Mouse (Mus musculus): ENCODE measurements at regions not wholly inside any gene's neighbourhood (a gene's known extent, or its start where the extent isn't known, plus 50 kb on each side); places are given as distances from the start of the nearest gene placed in this dataset.

DNA sequence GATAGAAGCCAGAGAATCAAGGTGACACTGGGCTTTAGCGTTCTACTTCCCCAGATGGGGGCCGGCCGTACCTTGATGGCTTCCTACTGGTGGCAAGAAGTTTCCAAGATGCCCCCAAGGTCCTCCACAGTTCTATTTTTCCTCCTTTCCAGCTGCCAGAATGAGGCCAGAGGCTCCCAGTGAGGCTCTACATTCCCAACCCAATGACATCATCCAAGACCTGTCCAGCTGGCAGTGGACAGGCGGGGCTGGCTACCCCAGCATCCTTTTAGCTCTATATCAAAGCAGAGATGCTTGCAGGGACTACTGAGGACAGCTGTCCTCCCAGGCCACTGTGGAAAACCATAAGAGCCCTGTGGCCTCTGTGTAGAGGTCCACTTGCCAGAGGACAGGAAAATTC lies 53.8 kb upstream of the Stx16 start:
- 94% methylated on average over 4 of the region's 4 CpGs for WGBS
- Histone ChIP-seq H3K27ac (no peak overlapping the region), H3K36me3 (replicated peaks) (no peaks in the 10 kb centered on the region), H3K9me3 (no peaks in the 10 kb centered on the region), H3K4me1 (peaks cover 13% of the 10 kb centered on the region; the same call in 1 of the 2 replicates), H3K27me3 (ENCODE audit: poor library complexity, severe bottlenecking) (no peaks in the 10 kb centered on the region), H3K4me3 (no peak overlapping the region)
- peak; percentile 12 for DNase-seq (ENCODE audit: extremely low spot score, low spot score)

DNA sequence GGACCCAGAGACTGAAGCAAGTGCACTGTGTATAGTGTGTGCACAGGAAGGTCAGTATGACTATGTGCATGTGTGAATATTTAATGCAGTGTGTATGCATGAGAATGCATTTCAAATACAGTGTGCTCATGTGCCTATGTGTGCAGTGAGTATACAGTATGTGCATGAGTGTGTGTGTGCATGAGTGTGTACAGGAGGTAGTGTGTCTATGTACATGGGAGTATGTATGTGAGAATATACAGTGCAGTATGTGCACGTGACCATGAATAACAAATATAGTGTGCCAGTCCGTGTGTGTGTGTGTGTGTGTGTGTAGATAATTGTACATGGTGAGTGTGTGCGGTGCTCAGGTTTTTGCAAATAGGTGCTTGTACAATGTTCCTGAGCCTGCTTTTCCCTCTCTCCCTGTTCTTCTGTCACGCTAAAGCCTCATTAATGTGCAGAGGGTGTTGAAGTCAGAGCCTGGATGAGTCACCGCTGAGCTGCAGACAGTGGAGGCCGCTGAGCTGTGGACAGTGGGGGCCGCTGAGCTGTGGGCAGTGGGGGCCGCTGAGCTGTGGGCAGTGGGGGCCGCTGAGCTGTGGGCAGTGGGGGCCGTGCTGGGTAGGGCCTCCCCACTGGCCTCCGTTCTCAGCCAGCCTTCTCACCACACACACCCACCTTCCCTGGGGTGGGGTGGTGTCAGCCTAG lies 50.8 kb upstream of the Stx16 start:
- Histone ChIP-seq H3K27me3 (ENCODE audit: poor library complexity, severe bottlenecking) (no peaks in the 10 kb centered on the region), H3K4me1 (peaks cover 2% of the 10 kb centered on the region; the same call in 1 of the 2 replicates), H3K36me3 (replicated peaks) (no peaks in the 10 kb centered on the region), H3K27ac (0 out of 2 replicates have a peak overlapping the region, but pooled peaks have one; percentile 25), H3K4me3 (no peak overlapping the region), H3K9me3 (no peaks in the 10 kb centered on the region)
- DNase-seq (ENCODE audit: extremely low spot score, low spot score), result no peak
- 87% methylated on average over 11 of the region's 11 CpGs for WGBS
